Mouse (Mus musculus) hindbrain, embryonic 11.5 days (tissue): ENCODE results near the gene Cd72. TPM values are rescaled to one million over a fixed set of nuclear protein-coding genes. Genes with fewer than 3 reads are reported as not detected.

ENCODE experiments used
- ATAC-seq: fragments of 200-750 bp; cut with Nextera tagmentation; 2 replicates; pipeline ENCODE4 v1.8.0; 2017; ENCODE audit warnings: mild to moderate bottlenecking, moderate TSS enrichment, moderate library complexity; ENCODE audit not compliant: low FRiP score
- DNase-seq: peaks from one replicate; pipeline ENCODE4 v3.0.0-alpha.2; 2015; ENCODE audit warnings: low spot score
- H3K27ac ChIP-seq: fragments of 300-500 bp; sonication (generic); 2 replicates; pipeline ENCODE4 v1.5.1; 2014; ENCODE audit warnings: mild to moderate bottlenecking, low read depth, low read length
- H3K27me3 ChIP-seq: fragments of 300-500 bp; sonication (generic); 2 replicates; pipeline ENCODE4 v1.6.1; 2014; ENCODE audit warnings: mild to moderate bottlenecking, low read length, moderate library complexity, mixed read lengths; ENCODE audit not compliant: control insufficient read depth, insufficient read depth
- H3K36me3 ChIP-seq: fragments of 300-500 bp; sonication (generic); 2 replicates; pipeline ENCODE4 v1.6.1; 2014; ENCODE audit warnings: mild to moderate bottlenecking, low read length, moderate library complexity, mixed read lengths; ENCODE audit not compliant: control insufficient read depth, insufficient read depth
- H3K4me1 ChIP-seq: fragments of 300-500 bp; sonication (generic); replicated peaks from 2 replicates; pipeline ENCODE4 v1.6.1; 2014; ENCODE audit warnings: low read length, mixed read lengths; ENCODE audit not compliant: control insufficient read depth, insufficient read depth
- H3K4me2 ChIP-seq: fragments of 300-500 bp; sonication (generic); replicated peaks from 2 replicates; pipeline ENCODE4 v1.6.1; 2014; ENCODE audit warnings: mild to moderate bottlenecking, low read depth, low read length
- H3K4me3 ChIP-seq: fragments of 300-500 bp; sonication (generic); 2 replicates; pipeline ENCODE4 v1.5.1; 2014; ENCODE audit warnings: low read depth, low read length
- H3K9ac ChIP-seq: fragments of 300-500 bp; sonication (generic); 2 replicates; pipeline ENCODE4 v1.6.1; 2014; ENCODE audit warnings: low read depth, low read length
- H3K9me3 ChIP-seq: fragments of 300-500 bp; sonication (generic); 2 replicates; pipeline ENCODE4 v1.6.1; 2016; ENCODE audit warnings: low read length; ENCODE audit not compliant: control insufficient read depth
- WGBS: fragments of 180-500 bp; shearing (Covaris S2); extraction: QIAGEN DNeasy Blood & Tissue Kit; methylation state at CpG from one replicate; pipeline ENCODE4 v1.1.7; 2014; 5-methylcytosine and 5-hydroxymethylcytosine counted together
- polyA plus RNA-seq: library from polyadenylated mRNA; unstranded; fragments of >200 nt; fragmentation: Nextera tagmentation; extraction: Ambion mirVana; gene quantifications from 2 replicates; pipeline ENCODE4 v1.2.1, GENCODE M21; 2014

The Cd72 gene
- polyA plus RNA-seq, 1 experiment from 2014 or later, result 3.7 TPM

DNA sequence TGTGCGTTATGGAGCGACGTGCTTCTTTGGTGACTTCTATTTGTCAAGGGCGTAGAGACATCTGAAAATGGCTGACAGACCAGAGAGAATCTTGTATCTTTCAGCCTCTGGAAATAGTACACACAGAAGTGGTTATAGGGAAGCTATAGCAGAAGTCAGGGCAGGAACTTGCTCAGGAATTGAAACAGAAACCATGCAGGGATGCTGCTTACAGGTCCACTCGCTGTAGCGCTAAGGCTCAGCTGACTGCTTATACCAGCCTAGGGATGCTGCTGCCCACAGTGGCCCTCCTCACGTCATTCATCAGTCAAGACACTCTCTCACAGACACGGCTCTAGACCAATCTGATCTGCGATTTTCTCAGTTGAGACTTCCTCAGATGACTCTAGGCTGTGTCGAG, 15.9 kb upstream of the Cd72 start:
- no peaks in the 10 kb centered on the region for H3K9me3 ChIP-seq
- H3K4me2 ChIP-seq, result no peak overlapping the region
- 90% methylated on average over 10 of the region's 10 CpGs for WGBS
- no peak overlapping the region for H3K27ac ChIP-seq
- no peaks in the 10 kb centered on the region for H3K36me3 ChIP-seq
- no peaks in the 10 kb centered on the region for H3K4me1 ChIP-seq
- no peaks in the 10 kb centered on the region for H3K27me3 ChIP-seq
- no peak for DNase-seq
- no peak for ATAC-seq
- no peak overlapping the region for H3K4me3 ChIP-seq
- no peak overlapping the region for H3K9ac ChIP-seq

GRCm38 (mm10) chr4:43466872-43467271, 12.4 kb upstream of the Cd72 start:
- no peak overlapping the region for H3K4me3 ChIP-seq
- H3K4me1 ChIP-seq, result no peaks in the 10 kb centered on the region
- no peak overlapping the region for H3K4me2 ChIP-seq
- WGBS, result 93% methylated on average over 7 of the region's 7 CpGs
- H3K27ac ChIP-seq, result no peak overlapping the region
- no peak for ATAC-seq
- no peak for DNase-seq
- H3K9ac ChIP-seq, result no peak overlapping the region
- H3K36me3 ChIP-seq, result no peaks in the 10 kb centered on the region
- H3K9me3 ChIP-seq, result no peaks in the 10 kb centered on the region
- H3K27me3 ChIP-seq, result no peaks in the 10 kb centered on the region

GRCm38 (mm10) chr4:43465935-43466334, 11.5 kb upstream of the Cd72 start:
- ATAC-seq (no peak), DNase-seq (no peak)
- Histone ChIP-seq H3K4me3 (no peak overlapping the region), H3K9ac (no peak overlapping the region), H3K4me2 (no peak overlapping the region), H3K9me3 (no peaks in the 10 kb centered on the region), H3K27ac (no peak overlapping the region), H3K27me3 (no peaks in the 10 kb centered on the region), H3K36me3 (no peaks in the 10 kb centered on the region), H3K4me1 (no peaks in the 10 kb centered on the region)
- 87% methylated on average over 6 of the region's 6 CpGs for WGBS

- Histone ChIP-seq H3K27me3 (no peaks in the 10 kb centered on the region), H3K4me1 (no peaks in the 10 kb centered on the region), H3K4me2 (no peak overlapping the region), H3K9ac (no peak overlapping the region), H3K4me3 (no peak overlapping the region), H3K27ac (no peak overlapping the region), H3K9me3 (no peaks in the 10 kb centered on the region), H3K36me3 (no peaks in the 10 kb centered on the region)
- no peak for DNase-seq
- ATAC-seq, result no peak
- WGBS, result 94% methylated on average over 5 of the region's 5 CpGs
Measured at GRCm38 (mm10) chr4:43463102-43463501, 8.7 kb upstream of the Cd72 start.

- H3K9ac ChIP-seq, result no peak overlapping the region
- no peak overlapping the region for H3K4me3 ChIP-seq
- H3K36me3 ChIP-seq, result no peaks in the 10 kb centered on the region
- WGBS, result 15% methylated on average over 8 of the region's 8 CpGs
- DNase-seq (no peak), ATAC-seq (no peak)
- H3K27me3 ChIP-seq, result peaks cover 8% of the 10 kb centered on the region; the same call in 1 of the 2 replicates
- no peak overlapping the region for H3K27ac ChIP-seq
- H3K4me2 ChIP-seq, result no peak overlapping the region
- H3K4me1 ChIP-seq, result peaks cover 4% of the 10 kb centered on the region; the same call in 1 of the 2 replicates
- no peaks in the 10 kb centered on the region for H3K9me3 ChIP-seq
Measured at GRCm38 (mm10) chr4:43457124-43457523, 2.7 kb upstream of the Cd72 start.

DNA sequence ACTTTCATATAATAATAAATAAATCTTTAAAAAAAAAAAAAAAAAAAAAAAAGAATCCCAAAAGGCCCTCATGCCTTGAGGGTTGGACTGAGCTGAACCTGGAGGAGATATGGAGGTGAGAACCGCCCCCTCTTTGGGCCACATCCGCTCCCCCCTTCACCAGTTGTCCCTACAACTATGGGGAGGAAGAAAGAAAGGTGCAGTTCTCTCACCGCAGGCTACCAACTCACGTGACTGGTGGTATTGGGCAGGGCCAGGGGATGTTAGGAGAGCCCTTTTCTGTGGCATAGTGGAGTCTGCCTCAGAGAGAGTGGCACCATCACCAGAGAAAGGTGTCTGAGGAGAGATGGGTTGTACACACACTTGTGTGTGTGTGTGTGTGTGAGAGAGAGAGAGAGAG, 2.0 kb upstream of the Cd72 start:
- no peak overlapping the region for H3K4me3 ChIP-seq
- DNase-seq, result no peak
- H3K27me3 ChIP-seq, result peaks cover 8% of the 10 kb centered on the region; the same call in 1 of the 2 replicates
- no peak overlapping the region for H3K4me2 ChIP-seq
- H3K9me3 ChIP-seq, result no peaks in the 10 kb centered on the region
- WGBS, result 31% methylated on average over 4 of the region's 4 CpGs
- H3K4me1 ChIP-seq, result peaks cover 4% of the 10 kb centered on the region; the same call in 1 of the 2 replicates
- H3K9ac ChIP-seq, result no peak overlapping the region
- H3K27ac ChIP-seq, result no peak overlapping the region
- H3K36me3 ChIP-seq, result no peaks in the 10 kb centered on the region
- no peak for ATAC-seq

GRCm38 (mm10) chr4:43453413-43453812, 1.0 kb downstream of the Cd72 start:
- Histone ChIP-seq H3K4me2 (peak overlapping the region; percentile 41), H3K4me1 (peaks cover 4% of the 10 kb centered on the region; the same call in 1 of the 2 replicates), H3K9ac (peak overlapping the region; percentile 34; the same call in 1 of the 2 replicates), H3K4me3 (peak overlapping the region; percentile 20), H3K9me3 (no peaks in the 10 kb centered on the region), H3K27ac (no peak overlapping the region), H3K36me3 (no peaks in the 10 kb centered on the region), H3K27me3 (peaks cover 8% of the 10 kb centered on the region; the same call in 1 of the 2 replicates)
- ATAC-seq, result 0 out of 2 replicates have a peak, but pooled peaks have one; percentile 45
- DNase-seq, result peak; percentile 49
- 2% methylated on average over 18 of the region's 18 CpGs for WGBS

- 63% methylated on average over 11 of the region's 11 CpGs for WGBS
- ATAC-seq (no peak), DNase-seq (no peak)
- Histone ChIP-seq H3K4me1 (peaks cover 4% of the 10 kb centered on the region; the same call in 1 of the 2 replicates), H3K36me3 (no peaks in the 10 kb centered on the region), H3K27ac (no peak overlapping the region), H3K4me2 (no peak overlapping the region), H3K9ac (no peak overlapping the region), H3K4me3 (no peak overlapping the region), H3K27me3 (peaks cover 8% of the 10 kb centered on the region; the same call in 1 of the 2 replicates), H3K9me3 (no peaks in the 10 kb centered on the region)
Measured at GRCm38 (mm10) chr4:43452315-43452714, 2.1 kb downstream of the Cd72 start.

- Histone ChIP-seq H3K4me2 (no peak overlapping the region), H3K9me3 (no peaks in the 10 kb centered on the region), H3K4me3 (no peak overlapping the region), H3K36me3 (peaks cover 12% of the 10 kb centered on the region), H3K27me3 (peaks cover 4% of the 10 kb centered on the region; the same call in 1 of the 2 replicates), H3K27ac (no peak overlapping the region), H3K9ac (no peak overlapping the region), H3K4me1 (peaks cover 4% of the 10 kb centered on the region)
- ATAC-seq, result no peak
- 87% methylated on average over 3 of the region's 3 CpGs for WGBS
- no peak for DNase-seq
Measured at GRCm38 (mm10) chr4:43448554-43448953, 5.9 kb downstream of the Cd72 start.
